Mouse (Mus musculus) liver, postnatal 0 days (tissue): Measurements from ENCODE around the gene Ypel3. TPM values are rescaled to one million over a fixed set of nuclear protein-coding genes. Genes with fewer than 3 reads are reported as not detected.
A peak's percentile ranks its signal among the peaks of the same experiment; 100 is the strongest.
"Not testable (repeated sequence)": the region's sequence is repeated elsewhere in the genome, so short reads cannot be mapped to it uniquely, and the experiment has no call there.

Source experiments
- ATAC-seq: fragments of 200-750 bp; cut with Nextera tagmentation; 2 replicates; pipeline ENCODE4 v1.8.0; 2017; ENCODE audit warnings: mild to moderate bottlenecking, moderate library complexity
- DNase-seq: peaks from one replicate; pipeline ENCODE4 v3.0.0-alpha.2; 2016
- H3K27ac ChIP-seq: fragments of 300-500 bp; sonication (generic); 2 replicates; pipeline ENCODE4 v1.5.1; 2014; ENCODE audit warnings: antibody characterized with exemption, moderate library complexity, mild to moderate bottlenecking, low read depth
- H3K27me3 ChIP-seq: fragments of 300-500 bp; sonication (generic); 2 replicates; pipeline ENCODE4 v1.6.1; 2014; ENCODE audit warnings: low read length, control low read depth, mixed read lengths; ENCODE audit not compliant: insufficient read depth
- H3K36me3 ChIP-seq: fragments of 300-500 bp; sonication (generic); replicated peaks from 2 replicates; pipeline ENCODE4 v1.6.1; 2014; ENCODE audit warnings: mild to moderate bottlenecking, control low read depth, low read length, moderate library complexity, mixed read lengths; ENCODE audit not compliant: insufficient read depth
- H3K4me1 ChIP-seq: fragments of 300-500 bp; sonication (generic); 2 replicates; pipeline ENCODE4 v1.6.1; 2014; ENCODE audit warnings: antibody characterized with exemption, mild to moderate bottlenecking, control low read depth; ENCODE audit not compliant: insufficient read depth
- H3K4me2 ChIP-seq: fragments of 300-500 bp; sonication (generic); 2 replicates; pipeline ENCODE4 v1.6.1; 2014; ENCODE audit warnings: low read depth, mild to moderate bottlenecking, low read length, moderate library complexity, mixed read lengths
- H3K4me3 ChIP-seq: fragments of 300-500 bp; sonication (generic); 2 replicates; pipeline ENCODE4 v1.5.1; 2014; ENCODE audit warnings: low read depth, low read length
- H3K9ac ChIP-seq: fragments of 300-500 bp; sonication (generic); replicated peaks from 2 replicates; pipeline ENCODE4 v1.6.1; 2014; ENCODE audit warnings: mild to moderate bottlenecking, moderate library complexity
- H3K9me3 ChIP-seq: fragments of 300-500 bp; sonication (generic); 2 replicates; pipeline ENCODE4 v1.6.1; 2016; ENCODE audit warnings: mild to moderate bottlenecking, control low read depth, low read length, mixed read lengths
- CTCF ChIP-seq: sonication (generic); IDR thresholded peaks from 2 replicates; pipeline ENCODE4 v1.5.1; 2016; ENCODE audit warnings: antibody characterized with exemption, low read depth
- EP300 ChIP-seq: IDR thresholded peaks from 2 replicates; pipeline ENCODE4 v1.6.1; 2016; ENCODE audit warnings: antibody characterized with exemption, low read depth, mild to moderate bottlenecking
- WGBS: fragments of 180-500 bp; shearing (Covaris S2); extraction: QIAGEN DNeasy Blood & Tissue Kit; methylation state at CpG from one replicate; pipeline ENCODE4 v1.1.7; 2014; ENCODE audit not compliant: insufficient replicate concordance; 5-methylcytosine and 5-hydroxymethylcytosine counted together
- polyA plus RNA-seq: library from polyadenylated mRNA; unstranded; fragments of >200 nt; fragmentation: Nextera tagmentation; extraction: Ambion mirVana; gene quantifications from 2 replicates; pipeline ENCODE4 v1.2.1, GENCODE M21; 2015

The Ypel3 gene
- polyA plus RNA-seq, 1 experiment from 2014 or later = 65.0 TPM

- Histone ChIP-seq H3K4me1 (peaks cover 28% of the 10 kb centered on the region), H3K27me3 (no peaks in the 10 kb centered on the region), H3K9me3 (no peaks in the 10 kb centered on the region), H3K4me3 (no peak overlapping the region), H3K27ac (no peak overlapping the region), H3K36me3 (peaks cover 18% of the 10 kb centered on the region), H3K9ac (no peak overlapping the region), H3K4me2 (no peak overlapping the region)
- no peak for DNase-seq
- WGBS = 65% methylated on average over 2 of the region's 2 CpGs
- ATAC-seq = no peak
- TF ChIP-seq EP300 (no peak), CTCF (no peak)
Measured at GRCm38 (mm10) chr7:126773351-126773750, 3.4 kb upstream of the Ypel3 start.

GRCm38 (mm10) chr7:126774463-126774862, 2.3 kb upstream of the Ypel3 start:
- DNase-seq (no peak), ATAC-seq (no peak)
- Histone ChIP-seq H3K27me3 (no peaks in the 10 kb centered on the region), H3K4me3 (no peak overlapping the region), H3K9ac (no peak overlapping the region), H3K4me2 (no peak overlapping the region), H3K36me3 (peaks cover 20% of the 10 kb centered on the region), H3K9me3 (no peaks in the 10 kb centered on the region), H3K27ac (no peak overlapping the region), H3K4me1 (peaks cover 30% of the 10 kb centered on the region)
- 47% methylated on average over 2 of the region's 2 CpGs for WGBS
- TF ChIP-seq CTCF (no peak), EP300 (no peak)

- Histone ChIP-seq H3K4me3 (no peak overlapping the region), H3K4me1 (peaks cover 37% of the 10 kb centered on the region), H3K4me2 (no peak overlapping the region), H3K27me3 (no peaks in the 10 kb centered on the region), H3K27ac (peak overlapping the region; percentile 96), H3K36me3 (peaks cover 17% of the 10 kb centered on the region), H3K9me3 (no peaks in the 10 kb centered on the region), H3K9ac (no peak overlapping the region)
- WGBS = 71% methylated on average over 10 of the region's 10 CpGs
- ATAC-seq (no peak), DNase-seq (no peak)
- TF ChIP-seq CTCF (peak; percentile 48), EP300 (no peak)
Measured at GRCm38 (mm10) chr7:126775185-126775977, 1.4 kb upstream of the Ypel3 start.

GRCm38 (mm10) chr7:126775978-126776234, 849 bp upstream of the Ypel3 start:
- Histone ChIP-seq H3K27ac (peak overlapping the region; percentile 96), H3K9me3 (no peaks in the 10 kb centered on the region), H3K9ac (no peak overlapping the region), H3K4me3 (no peak overlapping the region), H3K27me3 (no peaks in the 10 kb centered on the region), H3K4me1 (peaks cover 40% of the 10 kb centered on the region), H3K36me3 (peaks cover 17% of the 10 kb centered on the region), H3K4me2 (peak overlapping the region; percentile 94)
- TF ChIP-seq EP300 (no peak), CTCF (no peak)
- WGBS = 77% methylated on average over 3 of the region's 3 CpGs
- no peak for DNase-seq
- ATAC-seq = no peak

- Histone ChIP-seq H3K4me1 (peaks cover 55% of the 10 kb centered on the region), H3K36me3 (peaks cover 14% of the 10 kb centered on the region), H3K4me3 (peak overlapping the region; percentile 89), H3K27me3 (no peaks in the 10 kb centered on the region), H3K27ac (peak overlapping the region; percentile 96), H3K9me3 (no peaks in the 10 kb centered on the region), H3K4me2 (peak overlapping the region; percentile 94), H3K9ac (peak overlapping the region; percentile 99)
- DNase-seq = no peak
- TF ChIP-seq EP300 (no peak), CTCF (no peak)
- no peak for ATAC-seq
- WGBS = 48% methylated on average over 9 of the region's 10 CpGs
Measured at GRCm38 (mm10) chr7:126777476-126777875, 721 bp downstream of the Ypel3 start.

GRCm38 (mm10) chr7:126778147-126778546, 1.4 kb downstream of the Ypel3 start:
- ATAC-seq = no peak
- Histone ChIP-seq H3K27ac (peak overlapping the region; percentile 13; the same call in 1 of the 2 replicates), H3K4me3 (peak overlapping the region; percentile 89), H3K27me3 (no peaks in the 10 kb centered on the region), H3K9me3 (no peaks in the 10 kb centered on the region), H3K36me3 (peaks cover 14% of the 10 kb centered on the region), H3K9ac (peak overlapping the region; percentile 99; the same call in 1 of the 2 replicates), H3K4me1 (peaks cover 60% of the 10 kb centered on the region), H3K4me2 (peak overlapping the region; percentile 94)
- TF ChIP-seq EP300 = no peak
- no peak for TF ChIP-seq CTCF
- 92% methylated on average over 3 of the region's 3 CpGs for WGBS
- no peak for DNase-seq

- DNase-seq, H3K9me3 ChIP-seq: not testable (repeated sequence)
- H3K4me1 ChIP-seq = peaks cover 58% of the 10 kb centered on the region
Measured at GRCm38 (mm10) chr7:126779101-126779500, 2.3 kb downstream of the Ypel3 start.

More at GRCm38 (mm10) chr7:126779101-126779500, 2.3 kb downstream of the Ypel3 start:
- not testable (repeated sequence) for H3K27ac ChIP-seq, H3K9ac ChIP-seq, ATAC-seq, H3K4me2 ChIP-seq, H3K27me3 ChIP-seq, H3K4me3 ChIP-seq
- WGBS = 84% methylated on average over 7 of the region's 7 CpGs
- peaks cover 18% of the 10 kb centered on the region for H3K36me3 ChIP-seq
